Comparison of ENCODE assay signal across 8 mouse cellular contexts in the genomic region with DNA sequence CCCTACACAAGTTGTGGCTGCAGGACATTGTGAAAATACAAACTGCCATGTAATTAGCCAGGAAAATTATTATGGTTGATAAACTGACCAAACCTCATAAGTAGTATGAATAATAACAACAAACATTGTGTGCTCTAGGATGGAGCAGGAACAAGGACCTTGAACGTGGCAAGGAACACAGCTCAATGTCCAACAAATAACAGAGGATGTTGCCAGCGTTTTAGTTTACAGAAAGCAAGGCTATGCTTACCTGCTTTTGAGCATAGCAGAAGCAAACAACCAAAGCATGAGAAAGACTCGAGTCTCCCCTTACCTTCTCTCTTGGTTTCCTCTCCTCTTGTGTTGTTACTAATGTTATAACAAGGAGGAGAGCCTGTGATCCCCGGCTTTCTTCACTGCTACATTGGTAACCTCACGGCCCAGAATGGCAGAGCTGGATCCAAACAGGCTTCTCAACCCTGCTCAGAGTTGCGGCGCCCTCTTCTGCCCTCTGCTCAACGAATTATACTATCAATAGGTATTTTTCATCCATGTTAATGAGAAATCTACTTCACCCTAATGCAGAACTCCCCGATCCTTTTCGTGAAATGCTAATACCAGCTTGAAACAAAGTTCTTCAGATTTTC. TPM values are rescaled to one million over a fixed set of nuclear protein-coding genes. Genes with fewer than 3 reads are reported as not detected.
A peak's percentile ranks its signal among the peaks of the same experiment; 100 is the strongest.
DNase-seq lines count a peak whose midpoint lies in the region; ATAC-seq and TF ChIP-seq lines count a peak whose summit lies in the region.

No protein-coding gene starts in this region.

- in situ Hi-C loops in Patski (cut with MboI; ENCODE audit: low pct_unique_long_range_greater_than_20kb) = no loop called here

- H3K9me3 ChIP-seq in kidney, embryonic 14.5 days (ENCODE audit: control insufficient read depth, low read length) = no peaks in the 10 kb centered on the region
- no peaks in the 10 kb centered on the region for H3K9me3 ChIP-seq in kidney, embryonic 15.5 days (replicated peaks)
- no peaks in the 10 kb centered on the region for H3K9me3 ChIP-seq in midbrain, embryonic 16.5 days (replicated peaks; ENCODE audit: control insufficient read depth, low read length, poor library complexity, severe bottlenecking)

- no peaks in the 10 kb centered on the region; the same call in 1 of the 2 replicates for H3K36me3 ChIP-seq in kidney, embryonic 14.5 days (ENCODE audit: control insufficient read depth, insufficient read depth, low read length)
- no peaks in the 10 kb centered on the region for H3K36me3 ChIP-seq in kidney, embryonic 15.5 days
- H3K36me3 ChIP-seq in midbrain, embryonic 16.5 days (ENCODE audit: control insufficient read depth, insufficient read depth, low read length) = no peaks in the 10 kb centered on the region

- no peak for ATAC-seq in kidney, embryonic 14.5 days (ENCODE audit: low FRiP score, low TSS enrichment)
- no peak for ATAC-seq in Patski
- 0 out of 2 replicates have a peak, but pooled peaks have one; percentile 29 for ATAC-seq in erythroblast, adult 5-6 weeks (replicated peaks; ENCODE audit: low FRiP score, poor library complexity, severe bottlenecking)
- ATAC-seq in kidney, embryonic 15.5 days (replicated peaks; ENCODE audit: low FRiP score) = no peak
- no peak for ATAC-seq in midbrain, embryonic 16.5 days

- H3K4me3 ChIP-seq in kidney, embryonic 14.5 days (ENCODE audit: low read length) = peak overlapping the region; percentile 97
- H3K4me3 ChIP-seq in kidney, embryonic 15.5 days (replicated peaks) = peak overlapping the region; percentile 85
- H3K4me3 ChIP-seq in midbrain, embryonic 16.5 days (ENCODE audit: low read depth, low read length) = peak overlapping the region; percentile 96

- CTCF ChIA-PET in Patski (lab: Charles Lee) = interaction anchor here (0.7 to 2.7 kb wide), 9 partner anchors 10 to 321 kb away, joined by 3 to 10 read pairs (median 3); a partner anchor contains a TSS

- peak overlapping the region; percentile 96 for H3K27ac ChIP-seq in kidney, embryonic 14.5 days (ENCODE audit: low read depth, low read length)
- H3K27ac ChIP-seq in kidney, embryonic 15.5 days = peak overlapping the region; percentile 81
- H3K27ac ChIP-seq in midbrain, embryonic 16.5 days (ENCODE audit: low read length) = peak overlapping the region; percentile 97

- peak overlapping the region; percentile 100; the same call in 1 of the 2 replicates for H3K9ac ChIP-seq in kidney, embryonic 14.5 days (ENCODE audit: low read depth, low read length)
- peak overlapping the region; percentile 42; the same call in 1 of the 2 replicates for H3K9ac ChIP-seq in kidney, embryonic 15.5 days
- H3K9ac ChIP-seq in midbrain, embryonic 16.5 days (ENCODE audit: low read depth, low read length) = peak overlapping the region; percentile 40; the same call in 1 of the 2 replicates

- 51% methylated on average over 10 of the region's 10 CpGs for WGBS in kidney, embryonic 14.5 days
- WGBS in kidney, embryonic 15.5 days = 40% methylated on average over 10 of the region's 10 CpGs
- 34% methylated on average over 10 of the region's 10 CpGs for WGBS in midbrain, embryonic 16.5 days

- peak; percentile 56 for TF ChIP-seq CTCF in Patski (IDR thresholded peaks at IDR 0.05)

- POLR2A ChIA-PET in Patski (lab: Charles Lee) = interaction anchor here (1.0 kb wide), 1 partner anchor 198 kb away, joined by 5 read pairs; no protein-coding TSS in a partner anchor

- peak overlapping the region; percentile 56 for H3K4me2 ChIP-seq in kidney, embryonic 14.5 days (replicated peaks; ENCODE audit: low read depth, low read length)
- H3K4me2 ChIP-seq in kidney, embryonic 15.5 days = peak overlapping the region; percentile 79
- peak overlapping the region; percentile 71 for H3K4me2 ChIP-seq in midbrain, embryonic 16.5 days (ENCODE audit: low read length)

- H3K4me1 ChIP-seq in kidney, embryonic 14.5 days (ENCODE audit: control insufficient read depth, insufficient read depth, low read length) = peaks cover 29% of the 10 kb centered on the region
- peaks cover 62% of the 10 kb centered on the region for H3K4me1 ChIP-seq in kidney, embryonic 15.5 days
- peaks cover 37% of the 10 kb centered on the region for H3K4me1 ChIP-seq in midbrain, embryonic 16.5 days (ENCODE audit: control insufficient read depth, insufficient read depth, low read length)

- no peak for DNase-seq in kidney, adult 18-20 months
- DNase-seq in Patski (ENCODE audit: low read depth, low spot score) = no peak
- no peak for DNase-seq in frontal cortex, adult 2 months (ENCODE audit: extremely low spot score in 1 of 2, low spot score in 1 of 2)
- DNase-seq in right cerebral cortex, postnatal 14 days = no peak

- H3K27me3 ChIP-seq in kidney, embryonic 14.5 days (ENCODE audit: control insufficient read depth, insufficient read depth, low read length) = no peaks in the 10 kb centered on the region
- no peaks in the 10 kb centered on the region for H3K27me3 ChIP-seq in Patski
- H3K27me3 ChIP-seq in kidney, embryonic 15.5 days = no peaks in the 10 kb centered on the region
- H3K27me3 ChIP-seq in midbrain, embryonic 16.5 days (ENCODE audit: control insufficient read depth, insufficient read depth, low read depth, low read length) = no peaks in the 10 kb centered on the region

RNA-seq across cellular contexts. Expression of a gene that starts 0.7 kb away (rescaled TPM):
- 13.5 and 18.1 TPM in 2 replicates for polyA plus RNA-seq in kidney, embryonic 14.5 days (2014; fragmentation: Nextera tagmentation; extraction: Ambion mirVana)
- polyA plus RNA-seq in Patski (2021) = 21.5 TPM
- 6.1 and 11.5 TPM in 2 replicates for total RNA-seq in erythroblast, adult 5-6 weeks (2015; ENCODE audit: low replicate concordance)
- 5.7 and 8.6 TPM in 2 replicates for total RNA-seq in erythroblast, adult 5-6 weeks (2017; ENCODE audit: low replicate concordance)
- 12.6 and 14.1 TPM in 2 replicates for polyA plus RNA-seq in kidney, embryonic 15.5 days (2015; fragmentation: Nextera tagmentation; extraction: Ambion mirVana)
- 12.6 and 13.1 TPM in 2 replicates for polyA plus RNA-seq in midbrain, embryonic 16.5 days (2015; fragmentation: Nextera tagmentation; extraction: Ambion mirVana)
- 17.0 and 18.3 TPM in 2 replicates for polyA plus RNA-seq in frontal cortex, adult 2 months (2012; rRNA removed)

RNA-seq across cellular contexts. Expression of a gene that starts 45.1 kb away (rescaled TPM):
- 21.0 and 36.0 TPM in 2 replicates for polyA plus RNA-seq in kidney, embryonic 14.5 days (2014; fragmentation: Nextera tagmentation; extraction: Ambion mirVana)
- polyA plus RNA-seq in Patski (2021) = 105 TPM
- total RNA-seq in erythroblast, adult 5-6 weeks (2015; ENCODE audit: low replicate concordance) = 0.42 and 1.5 TPM in 2 replicates
- 0.84 and 1.0 TPM in 2 replicates for total RNA-seq in erythroblast, adult 5-6 weeks (2017; ENCODE audit: low replicate concordance)
- polyA plus RNA-seq in kidney, embryonic 15.5 days (2015; fragmentation: Nextera tagmentation; extraction: Ambion mirVana) = 35.2 and 35.8 TPM in 2 replicates
- 64.1 and 66.2 TPM in 2 replicates for polyA plus RNA-seq in midbrain, embryonic 16.5 days (2015; fragmentation: Nextera tagmentation; extraction: Ambion mirVana)
- 54.2 and 56.0 TPM in 2 replicates for polyA plus RNA-seq in frontal cortex, adult 2 months (2012; rRNA removed)

Comparison
In these comparisons a context has a peak if more than half of its experiments do, and no peak if none do; other contexts are left out.
1. H3K9ac ChIP-seq: peak in every context shown above with its lines; median percentile 100 in kidney, embryonic 14.5 days; 42 in kidney, embryonic 15.5 days; 40 in midbrain, embryonic 16.5 days.